Mouse (Mus musculus) urinary bladder, postnatal 10 days (tissue): ENCODE data around the gene Myof.

Experiments
- DNase-seq: peaks from one replicate; pipeline ENCODE4 v3.0.0; 2022; ENCODE audit warnings: low spot score

Myof gene

DNA sequence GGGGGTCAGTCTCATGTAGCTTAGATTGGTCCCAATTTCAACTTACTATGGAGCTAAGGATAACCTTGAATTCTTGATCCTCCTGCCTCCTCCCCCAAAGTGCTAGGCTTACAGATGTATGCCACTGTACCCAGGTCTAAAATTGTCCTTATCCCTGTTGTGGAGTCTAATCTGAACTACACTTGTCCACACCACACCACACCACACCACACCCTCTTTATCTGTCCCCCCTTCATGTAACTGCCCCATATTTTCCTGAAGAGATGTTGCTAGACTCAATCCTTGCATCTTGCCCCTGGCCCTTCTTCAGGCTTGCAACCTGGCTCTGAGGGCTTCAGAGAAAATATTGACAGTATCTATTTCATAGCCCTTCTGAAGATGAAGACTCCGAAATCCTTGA, 169.9 kb downstream of the Myof start:
- DNase-seq: no peak

DNA sequence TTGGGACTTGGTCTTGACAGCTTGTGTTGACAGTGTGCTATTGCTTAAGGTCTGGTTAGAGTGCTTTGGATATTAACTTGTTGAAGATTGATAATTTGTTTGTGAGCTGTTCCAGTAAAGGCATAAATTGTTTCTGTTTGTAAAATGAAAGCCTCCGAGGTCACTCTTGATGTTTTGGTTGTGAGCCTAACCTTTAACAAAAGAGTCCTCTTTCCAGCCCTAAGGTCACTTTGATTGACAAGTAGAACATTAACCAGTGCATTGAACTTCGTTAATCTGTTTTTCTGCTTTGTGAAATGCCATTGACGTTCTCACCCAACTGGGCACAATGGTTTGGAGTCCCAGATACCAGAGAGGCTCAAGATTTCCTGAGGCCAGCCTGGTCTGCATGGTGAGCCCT, 175.8 kb downstream of the Myof start:
- no peak for DNase-seq

DNA sequence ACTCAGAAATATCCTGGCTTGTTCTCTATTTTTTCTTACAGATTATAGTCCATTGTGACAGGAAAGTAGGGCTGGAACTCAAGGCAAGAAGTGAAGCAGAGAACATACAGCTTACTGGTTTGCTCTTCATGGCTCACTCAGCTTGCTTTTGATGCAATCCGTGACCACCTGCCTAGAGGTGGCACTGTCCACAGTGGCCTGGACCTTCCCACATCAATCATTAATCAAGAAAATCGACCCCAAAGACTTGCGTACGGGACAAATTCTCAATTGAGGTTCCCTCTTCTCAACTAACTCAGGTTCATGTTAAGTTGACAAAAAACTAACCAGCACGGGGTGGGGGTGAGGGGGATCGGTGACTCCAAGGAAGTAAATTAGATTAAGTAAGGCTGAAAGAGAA, 176.4 kb downstream of the Myof start:
- no peak for DNase-seq

DNA sequence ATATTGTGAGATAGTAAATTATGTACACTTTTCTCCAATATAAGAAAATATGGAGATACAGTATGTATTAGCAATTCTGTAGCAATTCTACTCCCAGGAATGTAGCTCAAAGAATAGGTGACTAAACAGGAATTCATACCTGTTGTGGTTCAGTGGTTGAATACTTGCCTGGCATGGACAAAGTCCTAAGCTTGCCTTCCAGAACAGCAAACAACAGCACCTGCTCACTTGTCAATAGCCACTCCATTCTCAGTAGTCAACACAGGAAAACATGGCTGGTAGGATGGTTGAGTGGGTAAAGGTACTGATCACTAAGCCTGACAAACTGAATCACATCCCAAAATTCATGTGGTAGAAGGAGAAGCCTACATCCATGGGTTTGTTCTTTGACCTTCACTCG, 182.2 kb downstream of the Myof start:
- no peak for DNase-seq

DNA sequence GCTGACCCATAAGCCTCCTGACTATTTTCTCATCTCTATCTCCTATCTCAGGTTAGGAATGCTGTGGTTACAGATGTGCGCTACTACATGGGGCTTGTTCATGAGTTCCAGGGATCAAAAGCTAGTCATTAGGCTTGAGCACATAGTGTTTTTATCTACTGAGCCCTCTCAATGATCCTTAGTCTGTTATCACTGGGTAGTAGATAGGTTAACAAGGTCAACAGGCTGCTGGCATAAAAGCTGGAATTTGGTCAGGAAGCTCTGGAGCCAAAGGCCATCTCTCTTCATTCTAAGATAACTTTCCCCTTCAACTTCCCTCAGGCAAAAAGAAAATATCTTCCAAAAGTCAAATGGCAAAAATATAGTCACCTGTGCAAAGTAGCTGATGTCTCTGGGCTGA, 183.1 kb downstream of the Myof start:
- no peak for DNase-seq

DNA sequence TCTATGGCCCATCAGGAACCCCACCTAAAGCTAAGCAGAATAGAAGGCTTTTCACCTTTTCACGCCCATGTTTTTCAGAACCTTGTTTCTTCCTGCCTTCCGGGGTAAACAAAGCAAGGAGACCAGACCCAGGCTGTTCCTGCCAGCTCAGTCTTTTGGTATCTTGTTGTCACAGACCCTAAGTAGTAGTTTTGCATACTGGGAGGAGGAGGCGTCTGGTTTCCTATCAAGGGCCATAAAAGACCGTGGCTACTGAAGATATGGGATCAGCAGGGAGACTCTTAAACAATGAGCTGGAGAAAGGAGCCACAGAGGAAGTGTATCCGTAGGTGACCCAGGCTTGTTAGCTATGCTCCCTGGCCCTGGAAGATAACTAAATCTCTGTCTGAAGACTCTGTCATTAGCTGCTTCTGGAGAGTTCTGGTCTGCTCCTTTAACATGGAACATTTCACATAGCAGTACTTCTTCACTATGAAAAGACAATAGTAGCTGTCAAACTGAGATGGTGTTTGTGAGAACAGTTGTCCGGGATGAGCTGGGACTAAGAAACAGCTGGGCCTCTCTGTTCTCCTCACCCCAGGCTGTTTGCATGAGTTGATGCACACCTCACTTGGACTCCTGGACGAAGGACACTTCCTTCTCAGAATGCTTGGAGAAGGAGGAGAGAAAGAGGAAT, 184.8 kb downstream of the Myof start:
- DNase-seq: no peak

DNA sequence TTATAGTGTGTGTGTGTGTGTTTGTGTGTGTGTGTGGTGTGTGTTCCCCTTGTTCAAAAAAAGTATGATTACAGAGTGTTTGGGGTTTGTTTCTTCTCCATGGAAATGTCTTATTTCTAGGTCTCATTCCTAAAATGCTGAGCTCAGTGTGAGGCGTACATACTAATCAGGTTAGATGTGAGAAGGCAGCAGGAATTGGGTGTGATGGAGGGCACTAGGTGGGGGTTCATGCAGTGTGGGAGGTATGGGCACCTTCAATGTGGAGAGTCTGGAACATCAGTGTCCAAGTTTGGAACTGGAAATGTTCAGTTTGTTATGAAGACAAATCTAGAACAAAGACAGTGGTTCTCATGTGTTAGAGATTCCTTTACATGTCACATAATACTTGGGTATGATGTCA, 191.3 kb downstream of the Myof start:
- no peak for DNase-seq

DNA sequence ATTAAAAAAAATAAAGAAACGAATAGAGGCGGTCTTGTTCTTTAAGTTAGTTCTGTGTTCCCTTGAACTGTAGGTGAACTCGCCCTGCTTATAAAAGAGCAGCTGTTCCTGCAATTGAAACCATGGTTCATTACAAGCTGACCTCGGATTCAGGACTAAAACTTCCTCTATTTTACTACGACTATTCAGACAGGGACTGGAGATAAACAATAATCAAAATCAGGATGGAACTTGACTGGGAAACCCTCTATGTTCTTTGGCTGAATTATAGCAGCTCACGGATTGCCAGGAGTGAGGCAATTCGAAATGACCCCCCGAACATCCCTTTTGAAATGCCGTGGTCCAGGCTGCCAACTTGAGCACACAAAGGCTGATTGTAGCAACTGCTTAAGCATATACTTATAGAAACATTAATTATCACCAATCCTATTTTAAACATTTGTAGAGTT, 191.8 kb downstream of the Myof start:
- no peak for DNase-seq
